Mouse (Mus musculus): ENCODE results near the gene Vps13d. TPM values are rescaled to one million over a fixed set of nuclear protein-coding genes. Genes with fewer than 3 reads are reported as not detected.

The Vps13d gene
- polyA plus RNA-seq, 1 experiment from 2014 or later, result 14.2 TPM

DNA sequence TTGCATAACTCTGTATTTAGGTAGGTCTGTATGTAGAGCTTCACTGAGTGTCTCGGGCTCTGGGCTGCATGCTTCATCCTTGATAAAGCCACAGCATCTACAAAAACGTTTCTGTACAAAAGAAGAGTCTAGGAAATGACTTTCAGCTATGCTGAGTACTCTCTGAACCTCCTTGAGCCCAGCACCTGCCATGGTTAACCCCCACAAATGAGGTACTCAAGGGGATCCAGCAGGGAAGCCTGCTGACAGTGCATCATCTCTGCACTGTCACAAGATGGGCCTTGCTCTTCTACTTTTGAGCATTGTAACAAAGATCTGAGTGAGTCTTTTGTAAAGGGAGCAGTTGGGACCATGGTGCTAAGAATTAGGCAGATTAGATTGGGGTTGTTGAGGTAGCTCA lies 162.2 kb downstream of the Vps13d start:
- H3K27me3 ChIP-seq (ENCODE audit: control insufficient read depth, insufficient read depth, low read length), result no peaks in the 10 kb centered on the region
- H3K4me3 ChIP-seq (ENCODE audit: low read depth, low read length), result no peak overlapping the region
- 74% methylated on average over 2 of the region's 2 CpGs for WGBS
- H3K9me3 ChIP-seq (ENCODE audit: control insufficient read depth, low read length), result no peaks in the 10 kb centered on the region
- no peak overlapping the region for H3K27ac ChIP-seq (replicated peaks; ENCODE audit: low read depth, low read length)
- no peak overlapping the region for H3K9ac ChIP-seq (ENCODE audit: low read length)
- peaks cover 3% of the 10 kb centered on the region; the same call in 1 of the 2 replicates for H3K36me3 ChIP-seq (ENCODE audit: control insufficient read depth, insufficient read depth, low read length)
- no peak overlapping the region for H3K4me2 ChIP-seq (ENCODE audit: low read depth, severe bottlenecking)
- H3K4me1 ChIP-seq (ENCODE audit: control insufficient read depth, insufficient read depth, low read length), result peaks cover 6% of the 10 kb centered on the region; the same call in 1 of the 2 replicates
- ATAC-seq (ENCODE audit: insufficient number of reproducible peaks, low FRiP score, low TSS enrichment, low read depth) (no peak), DNase-seq (ENCODE audit: low spot score) (no peak)

DNA sequence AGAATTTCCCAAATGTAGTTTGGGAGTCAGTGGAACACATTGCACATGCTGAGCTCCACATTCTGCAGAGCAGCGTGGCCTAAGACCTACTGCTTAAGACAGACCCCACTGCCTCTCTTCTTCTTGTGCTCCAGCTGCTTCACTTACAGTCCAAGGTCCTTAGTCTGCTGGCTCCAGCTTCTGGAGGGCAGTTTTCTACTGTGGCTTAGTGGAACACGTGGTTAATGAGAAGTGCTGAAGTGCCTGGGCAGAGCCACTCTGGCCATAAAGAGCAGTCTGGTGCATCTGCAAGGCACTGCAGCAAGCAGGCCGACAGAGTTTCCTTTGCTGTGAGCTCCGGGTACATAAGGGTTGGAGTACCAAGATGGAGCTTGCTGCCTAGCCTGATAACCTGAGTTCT lies 163.3 kb downstream of the Vps13d start:
- WGBS, result 59% methylated on average over 4 of the region's 4 CpGs

DNA sequence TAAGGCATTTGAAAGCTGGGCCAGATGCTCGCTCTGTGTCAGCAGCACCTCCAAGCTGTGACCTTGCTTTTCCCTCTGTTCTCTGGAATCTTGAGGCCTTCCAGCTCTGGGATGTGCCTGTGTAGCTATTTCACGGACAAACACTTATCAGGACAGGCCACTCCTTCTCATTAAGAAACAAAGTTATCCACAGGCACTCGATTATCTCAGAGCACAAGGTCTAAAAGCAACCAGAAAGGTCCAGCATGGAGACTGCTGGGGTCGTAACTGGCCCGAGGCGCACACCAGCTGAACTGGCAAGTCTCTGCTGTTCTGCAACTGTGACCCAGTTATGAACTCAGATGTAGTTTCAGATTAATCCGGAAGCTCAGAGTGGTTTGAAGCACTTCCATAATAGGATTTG lies 168.4 kb downstream of the Vps13d start:
- no peak for ATAC-seq (ENCODE audit: insufficient number of reproducible peaks, low FRiP score, low TSS enrichment, low read depth)
- WGBS, result 52% methylated on average over 7 of the region's 7 CpGs
- Histone ChIP-seq H3K9ac (ENCODE audit: low read length) (no peak overlapping the region), H3K9me3 (ENCODE audit: control insufficient read depth, low read length) (no peaks in the 10 kb centered on the region), H3K4me3 (ENCODE audit: low read depth, low read length) (no peak overlapping the region), H3K27ac (replicated peaks; ENCODE audit: low read depth, low read length) (no peak overlapping the region), H3K4me2 (ENCODE audit: low read depth, severe bottlenecking) (no peak overlapping the region), H3K4me1 (ENCODE audit: control insufficient read depth, insufficient read depth, low read length) (peaks cover 20% of the 10 kb centered on the region), H3K36me3 (ENCODE audit: control insufficient read depth, insufficient read depth, low read length) (no peaks in the 10 kb centered on the region), H3K27me3 (ENCODE audit: control insufficient read depth, insufficient read depth, low read length) (no peaks in the 10 kb centered on the region)
- DNase-seq (ENCODE audit: low spot score), result no peak

More for the DNA sequence above, 163.3 kb downstream of the Vps13d start:
- no peak overlapping the region for H3K4me2 ChIP-seq (ENCODE audit: low read depth, severe bottlenecking)
- no peak overlapping the region for H3K9ac ChIP-seq (ENCODE audit: low read length)
- DNase-seq (ENCODE audit: low spot score) (no peak), ATAC-seq (ENCODE audit: insufficient number of reproducible peaks, low FRiP score, low TSS enrichment, low read depth) (no peak)
- H3K4me1 ChIP-seq (ENCODE audit: control insufficient read depth, insufficient read depth, low read length), result peaks cover 6% of the 10 kb centered on the region; the same call in 1 of the 2 replicates
- no peaks in the 10 kb centered on the region for H3K9me3 ChIP-seq (ENCODE audit: control insufficient read depth, low read length)
- H3K4me3 ChIP-seq (ENCODE audit: low read depth, low read length), result no peak overlapping the region
- no peak overlapping the region for H3K27ac ChIP-seq (replicated peaks; ENCODE audit: low read depth, low read length)
- no peaks in the 10 kb centered on the region for H3K27me3 ChIP-seq (ENCODE audit: control insufficient read depth, insufficient read depth, low read length)
- no peaks in the 10 kb centered on the region for H3K36me3 ChIP-seq (ENCODE audit: control insufficient read depth, insufficient read depth, low read length)

- no peak overlapping the region for H3K27ac ChIP-seq (replicated peaks; ENCODE audit: low read depth, low read length)
- H3K4me1 ChIP-seq (ENCODE audit: control insufficient read depth, insufficient read depth, low read length), result peaks cover 20% of the 10 kb centered on the region
- WGBS, result 69% methylated on average over 7 of the region's 7 CpGs
- H3K36me3 ChIP-seq (ENCODE audit: control insufficient read depth, insufficient read depth, low read length), result no peaks in the 10 kb centered on the region
- no peaks in the 10 kb centered on the region for H3K9me3 ChIP-seq (ENCODE audit: control insufficient read depth, low read length)
- ATAC-seq (ENCODE audit: insufficient number of reproducible peaks, low FRiP score, low TSS enrichment, low read depth) (no peak), DNase-seq (ENCODE audit: low spot score) (no peak)
- H3K27me3 ChIP-seq (ENCODE audit: control insufficient read depth, insufficient read depth, low read length), result no peaks in the 10 kb centered on the region
- H3K9ac ChIP-seq (ENCODE audit: low read length), result no peak overlapping the region
- no peak overlapping the region for H3K4me3 ChIP-seq (ENCODE audit: low read depth, low read length)
- H3K4me2 ChIP-seq (ENCODE audit: low read depth, severe bottlenecking), result no peak overlapping the region
Observed at GRCm38 (mm10) chr4:145025409-145025762, 169.4 kb downstream of the Vps13d start.

- no peaks in the 10 kb centered on the region for H3K36me3 ChIP-seq (ENCODE audit: control insufficient read depth, insufficient read depth, low read length)
- no peak overlapping the region for H3K9ac ChIP-seq (ENCODE audit: low read length)
- no peak overlapping the region for H3K27ac ChIP-seq (replicated peaks; ENCODE audit: low read depth, low read length)
- peaks cover 20% of the 10 kb centered on the region for H3K4me1 ChIP-seq (ENCODE audit: control insufficient read depth, insufficient read depth, low read length)
- no peak for DNase-seq (ENCODE audit: low spot score)
- no peaks in the 10 kb centered on the region for H3K9me3 ChIP-seq (ENCODE audit: control insufficient read depth, low read length)
- H3K4me2 ChIP-seq (ENCODE audit: low read depth, severe bottlenecking), result no peak overlapping the region
- WGBS, result 40% methylated on average over 8 of the region's 8 CpGs
- ATAC-seq (ENCODE audit: insufficient number of reproducible peaks, low FRiP score, low TSS enrichment, low read depth), result no peak
- H3K4me3 ChIP-seq (ENCODE audit: low read depth, low read length), result no peak overlapping the region
- H3K27me3 ChIP-seq (ENCODE audit: control insufficient read depth, insufficient read depth, low read length), result no peaks in the 10 kb centered on the region
Observed at GRCm38 (mm10) chr4:145024694-145025408, 170.0 kb downstream of the Vps13d start.

DNA sequence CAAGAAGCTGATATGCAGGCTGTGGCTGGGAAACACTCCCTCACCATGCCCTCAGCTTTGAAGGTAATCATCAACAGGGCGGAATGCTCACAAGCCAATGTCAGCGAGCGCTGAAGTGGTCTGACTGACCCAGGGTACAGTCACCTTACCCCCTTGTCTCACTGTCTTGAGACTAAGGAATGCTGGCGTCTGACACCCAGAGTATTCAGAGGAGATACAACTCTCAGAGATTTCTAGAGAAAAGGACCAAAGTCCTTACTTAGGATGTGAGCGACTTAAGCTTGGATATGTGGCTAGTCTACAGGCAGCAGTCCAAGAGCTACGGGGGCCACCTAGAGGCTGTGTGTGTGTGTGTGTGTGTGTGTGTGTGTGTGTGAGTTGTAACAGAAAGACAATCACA lies 170.9 kb downstream of the Vps13d start:
- no peaks in the 10 kb centered on the region for H3K9me3 ChIP-seq (ENCODE audit: control insufficient read depth, low read length)
- DNase-seq (ENCODE audit: low spot score), result no peak
- no peaks in the 10 kb centered on the region for H3K27me3 ChIP-seq (ENCODE audit: control insufficient read depth, insufficient read depth, low read length)
- peaks cover 20% of the 10 kb centered on the region for H3K4me1 ChIP-seq (ENCODE audit: control insufficient read depth, insufficient read depth, low read length)
- no peak overlapping the region for H3K9ac ChIP-seq (ENCODE audit: low read length)
- H3K36me3 ChIP-seq (ENCODE audit: control insufficient read depth, insufficient read depth, low read length), result no peaks in the 10 kb centered on the region
- no peak overlapping the region for H3K4me2 ChIP-seq (ENCODE audit: low read depth, severe bottlenecking)
- H3K27ac ChIP-seq (replicated peaks; ENCODE audit: low read depth, low read length), result no peak overlapping the region
- ATAC-seq (ENCODE audit: insufficient number of reproducible peaks, low FRiP score, low TSS enrichment, low read depth), result no peak
- no peak overlapping the region for H3K4me3 ChIP-seq (ENCODE audit: low read depth, low read length)
- 88% methylated on average over 6 of the region's 6 CpGs for WGBS

DNA sequence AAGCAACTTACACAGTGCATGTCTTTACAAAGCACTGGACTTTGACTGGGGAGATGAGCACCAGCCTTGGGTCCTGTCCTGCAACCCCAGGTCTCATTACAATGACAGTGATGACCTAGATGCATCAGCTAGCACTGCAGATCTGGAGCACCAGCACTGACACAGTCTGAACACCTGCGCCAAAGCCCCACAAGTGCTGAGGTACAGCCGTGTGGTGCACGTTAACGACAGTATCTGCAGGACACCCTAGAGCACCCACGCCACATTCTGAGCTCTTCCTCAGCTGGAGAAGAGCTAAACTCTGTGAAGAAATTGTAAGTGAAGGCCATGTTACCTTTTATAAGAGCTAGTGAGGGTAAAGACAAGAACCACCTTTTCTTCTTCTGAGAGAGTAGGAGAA lies 172.0 kb downstream of the Vps13d start:
- Histone ChIP-seq H3K4me1 (ENCODE audit: control insufficient read depth, insufficient read depth, low read length) (peaks cover 20% of the 10 kb centered on the region), H3K4me2 (ENCODE audit: low read depth, severe bottlenecking) (no peak overlapping the region), H3K27ac (replicated peaks; ENCODE audit: low read depth, low read length) (no peak overlapping the region), H3K27me3 (ENCODE audit: control insufficient read depth, insufficient read depth, low read length) (no peaks in the 10 kb centered on the region), H3K9me3 (ENCODE audit: control insufficient read depth, low read length) (no peaks in the 10 kb centered on the region), H3K36me3 (ENCODE audit: control insufficient read depth, insufficient read depth, low read length) (no peaks in the 10 kb centered on the region), H3K4me3 (ENCODE audit: low read depth, low read length) (no peak overlapping the region), H3K9ac (ENCODE audit: low read length) (no peak overlapping the region)
- WGBS, result 90% methylated on average over 5 of the region's 5 CpGs
- no peak for DNase-seq (ENCODE audit: low spot score)
- no peak for ATAC-seq (ENCODE audit: insufficient number of reproducible peaks, low FRiP score, low TSS enrichment, low read depth)

DNA sequence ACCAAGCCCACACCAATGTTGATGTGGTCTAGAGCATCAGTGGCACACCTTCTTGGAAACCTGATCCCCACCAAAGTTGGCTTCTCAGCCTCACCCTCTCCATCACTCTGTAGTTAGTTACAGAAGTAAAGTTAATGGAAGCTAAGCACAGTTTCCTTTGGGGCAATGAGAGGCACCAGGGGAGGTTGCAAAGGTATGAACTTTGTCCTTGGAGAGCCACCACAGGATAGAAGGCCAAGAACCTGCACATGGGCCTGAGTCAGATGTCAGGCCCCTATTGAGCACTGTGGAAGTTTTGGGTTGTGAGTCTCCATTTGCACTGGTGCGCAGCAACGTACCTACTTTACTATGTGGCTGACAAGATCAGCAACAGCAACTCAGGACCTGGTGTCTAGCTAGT lies 172.6 kb downstream of the Vps13d start:
- Histone ChIP-seq H3K36me3 (ENCODE audit: control insufficient read depth, insufficient read depth, low read length) (no peaks in the 10 kb centered on the region), H3K27ac (replicated peaks; ENCODE audit: low read depth, low read length) (no peak overlapping the region), H3K9ac (ENCODE audit: low read length) (no peak overlapping the region), H3K4me1 (ENCODE audit: control insufficient read depth, insufficient read depth, low read length) (peaks cover 20% of the 10 kb centered on the region), H3K27me3 (ENCODE audit: control insufficient read depth, insufficient read depth, low read length) (no peaks in the 10 kb centered on the region), H3K9me3 (ENCODE audit: control insufficient read depth, low read length) (no peaks in the 10 kb centered on the region), H3K4me3 (ENCODE audit: low read depth, low read length) (no peak overlapping the region), H3K4me2 (ENCODE audit: low read depth, severe bottlenecking) (no peak overlapping the region)
- DNase-seq (ENCODE audit: low spot score) (no peak), ATAC-seq (ENCODE audit: insufficient number of reproducible peaks, low FRiP score, low TSS enrichment, low read depth) (no peak)
- WGBS, result 94% methylated on average over 2 of the region's 2 CpGs

- H3K27ac ChIP-seq (replicated peaks; ENCODE audit: low read depth, low read length), result no peak overlapping the region
- no peaks in the 10 kb centered on the region for H3K27me3 ChIP-seq (ENCODE audit: control insufficient read depth, insufficient read depth, low read length)
- WGBS, result 92% methylated on average over 2 of the region's 2 CpGs
- H3K4me1 ChIP-seq (ENCODE audit: control insufficient read depth, insufficient read depth, low read length), result peaks cover 14% of the 10 kb centered on the region
- H3K4me2 ChIP-seq (ENCODE audit: low read depth, severe bottlenecking), result no peak overlapping the region
- H3K9me3 ChIP-seq (ENCODE audit: control insufficient read depth, low read length), result no peaks in the 10 kb centered on the region
- H3K4me3 ChIP-seq (ENCODE audit: low read depth, low read length), result no peak overlapping the region
- ATAC-seq (ENCODE audit: insufficient number of reproducible peaks, low FRiP score, low TSS enrichment, low read depth), result no peak
- DNase-seq (ENCODE audit: low spot score), result no peak
- no peak overlapping the region for H3K9ac ChIP-seq (ENCODE audit: low read length)
- H3K36me3 ChIP-seq (ENCODE audit: control insufficient read depth, insufficient read depth, low read length), result no peaks in the 10 kb centered on the region
Observed at GRCm38 (mm10) chr4:145020383-145020782, 174.4 kb downstream of the Vps13d start.
